Mouse (Mus musculus): ENCODE measurements around the gene Golph3l. TPM values are rescaled to one million over a fixed set of nuclear protein-coding genes. Genes with fewer than 3 reads are reported as not detected.

Gene Golph3l
- total RNA-seq, 1 experiment = 16.2 TPM

DNA sequence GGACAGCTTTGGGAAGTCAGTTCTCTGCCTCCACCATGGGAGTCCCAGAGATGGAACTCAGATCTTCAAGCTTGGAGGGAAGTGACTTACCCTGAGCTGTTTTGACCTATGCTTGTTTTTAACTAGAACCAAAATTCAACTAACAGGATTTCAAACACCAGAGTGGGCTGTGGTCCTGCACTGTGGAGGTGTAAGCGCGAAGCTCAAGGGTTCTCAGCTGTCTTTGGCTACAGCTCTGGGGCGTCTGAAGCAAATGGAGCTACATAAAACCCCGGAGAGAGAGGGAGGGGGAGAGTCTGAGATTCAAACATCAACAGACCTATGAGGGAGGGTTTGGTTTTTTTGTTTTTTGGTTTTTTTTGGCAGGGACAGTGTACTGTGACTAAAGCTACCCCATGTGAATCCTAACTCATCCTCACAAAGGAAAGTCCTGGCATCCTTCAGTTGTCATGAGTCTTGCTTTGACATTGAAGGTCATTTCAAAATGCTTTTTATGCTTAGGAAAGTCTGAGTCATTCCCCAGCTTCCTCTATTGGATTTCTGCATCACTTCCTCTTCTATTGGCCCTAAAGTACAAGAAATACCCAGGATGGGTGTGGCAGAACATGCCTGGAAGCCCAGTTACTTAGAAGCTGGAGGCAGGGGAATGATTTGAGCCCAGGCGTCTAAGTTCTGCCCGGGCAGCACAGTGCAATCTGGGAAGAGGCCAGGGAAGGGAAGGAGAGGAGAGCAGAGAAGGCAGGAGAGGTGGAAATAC, 61.7 kb downstream of the Golph3l start:
- TF ChIP-seq HCFC1 (IDR thresholded peaks at IDR 0.05; ENCODE audit: borderline replicate concordance, insufficient read depth, low read length) (no peak), ZC3H11A (IDR thresholded peaks at IDR 0.05; ENCODE audit: borderline replicate concordance, low read depth, low read length) (no peak), MAFK (IDR thresholded peaks at IDR 0.05; ENCODE audit: insufficient read depth, low read depth, low read length) (peak; percentile 76), ZNF384 (IDR thresholded peaks at IDR 0.05; ENCODE audit: low read depth, low read length) (peak; percentile 68; the same call in 1 of the 2 replicates), CHD2 (IDR thresholded peaks at IDR 0.05; ENCODE audit: low read depth, low read length) (no peak)
- no peaks in the 10 kb centered on the region for H3K9me3 ChIP-seq (ENCODE audit: control insufficient read depth, insufficient read depth, low read depth, low read length)
- H3K27ac ChIP-seq (ENCODE audit: insufficient read depth, low read depth, low read length, poor library complexity, severe bottlenecking) = peak overlapping the region; percentile 99
- in situ Hi-C loops (cut with MboI; ENCODE audit: low sequenced_read_pairs in 2 of 2, unreplicated experiment in 2 of 2) = no loop called here
- H3K4me3 ChIP-seq (ENCODE audit: insufficient read depth in 1 of 2, low read depth in 1 of 2, low read length in 2 of 2, poor library complexity in 1 of 2, severe bottlenecking in 1 of 2) = peak overlapping the region in 1 of 2 experiments; percentile 9; a peak in 2 of 4 replicates
- DNase-seq (ENCODE audit: low read depth, low spot score) = no peak
- H3K9ac ChIP-seq (ENCODE audit: insufficient read depth, low read depth, low read length, poor library complexity, severe bottlenecking) = peak overlapping the region; percentile 72
- peaks cover 16 to 29% of the 10 kb centered on the region in 2 experiments; a peak in 3 of 4 replicates for H3K4me1 ChIP-seq (ENCODE audit: control insufficient read depth in 2 of 2, insufficient read depth in 2 of 2, low read length in 2 of 2, poor library complexity in 1 of 2)
- no peaks in the 10 kb centered on the region for H3K36me3 ChIP-seq (ENCODE audit: control insufficient read depth, insufficient read depth, low read length, poor library complexity, severe bottlenecking)

DNA sequence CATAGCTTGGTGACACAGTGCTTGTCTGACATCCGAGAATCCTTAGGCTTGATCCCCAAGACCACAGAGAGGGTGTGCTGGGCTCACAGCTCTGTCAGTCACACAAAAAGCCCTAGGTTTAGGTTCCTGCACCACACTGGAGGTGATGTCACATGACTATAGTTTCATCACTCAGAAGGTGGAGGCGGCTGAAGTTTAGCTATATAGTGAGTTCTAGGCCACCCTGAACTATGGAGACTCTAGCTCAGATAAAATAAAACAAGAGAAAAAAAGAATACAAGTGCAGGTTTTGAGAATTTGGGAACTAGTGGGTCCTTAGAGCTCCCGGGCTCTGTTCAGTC, 62.3 kb downstream of the Golph3l start:
- Histone ChIP-seq H3K4me3 (ENCODE audit: insufficient read depth in 1 of 2, low read depth in 1 of 2, low read length in 2 of 2, poor library complexity in 1 of 2, severe bottlenecking in 1 of 2) (peak overlapping the region in 1 of 2 experiments; percentile 9; a peak in 2 of 4 replicates), H3K9me3 (ENCODE audit: control insufficient read depth, insufficient read depth, low read depth, low read length) (no peaks in the 10 kb centered on the region), H3K36me3 (ENCODE audit: control insufficient read depth, insufficient read depth, low read length, poor library complexity, severe bottlenecking) (no peaks in the 10 kb centered on the region), H3K4me1 (ENCODE audit: control insufficient read depth in 2 of 2, insufficient read depth in 2 of 2, low read length in 2 of 2, poor library complexity in 1 of 2) (peaks cover 16 to 29% of the 10 kb centered on the region in 2 experiments; a peak in 3 of 4 replicates), H3K9ac (ENCODE audit: insufficient read depth, low read depth, low read length, poor library complexity, severe bottlenecking) (peak overlapping the region; percentile 72), H3K27ac (ENCODE audit: insufficient read depth, low read depth, low read length, poor library complexity, severe bottlenecking) (peak overlapping the region; percentile 99)
- in situ Hi-C loops (cut with MboI; ENCODE audit: low sequenced_read_pairs in 2 of 2, unreplicated experiment in 2 of 2) = no loop called here
- DNase-seq (ENCODE audit: low read depth, low spot score) = no peak
- no peak for TF ChIP-seq MAFK (IDR thresholded peaks at IDR 0.05; ENCODE audit: insufficient read depth, low read depth, low read length)
- TF ChIP-seq HCFC1 (IDR thresholded peaks at IDR 0.05; ENCODE audit: borderline replicate concordance, insufficient read depth, low read length) = no peak
- TF ChIP-seq CHD2 (IDR thresholded peaks at IDR 0.05; ENCODE audit: low read depth, low read length) = no peak
- TF ChIP-seq ZC3H11A (IDR thresholded peaks at IDR 0.05; ENCODE audit: borderline replicate concordance, low read depth, low read length) = no peak
- TF ChIP-seq ZNF384 (IDR thresholded peaks at IDR 0.05; ENCODE audit: low read depth, low read length) = no peak

DNA sequence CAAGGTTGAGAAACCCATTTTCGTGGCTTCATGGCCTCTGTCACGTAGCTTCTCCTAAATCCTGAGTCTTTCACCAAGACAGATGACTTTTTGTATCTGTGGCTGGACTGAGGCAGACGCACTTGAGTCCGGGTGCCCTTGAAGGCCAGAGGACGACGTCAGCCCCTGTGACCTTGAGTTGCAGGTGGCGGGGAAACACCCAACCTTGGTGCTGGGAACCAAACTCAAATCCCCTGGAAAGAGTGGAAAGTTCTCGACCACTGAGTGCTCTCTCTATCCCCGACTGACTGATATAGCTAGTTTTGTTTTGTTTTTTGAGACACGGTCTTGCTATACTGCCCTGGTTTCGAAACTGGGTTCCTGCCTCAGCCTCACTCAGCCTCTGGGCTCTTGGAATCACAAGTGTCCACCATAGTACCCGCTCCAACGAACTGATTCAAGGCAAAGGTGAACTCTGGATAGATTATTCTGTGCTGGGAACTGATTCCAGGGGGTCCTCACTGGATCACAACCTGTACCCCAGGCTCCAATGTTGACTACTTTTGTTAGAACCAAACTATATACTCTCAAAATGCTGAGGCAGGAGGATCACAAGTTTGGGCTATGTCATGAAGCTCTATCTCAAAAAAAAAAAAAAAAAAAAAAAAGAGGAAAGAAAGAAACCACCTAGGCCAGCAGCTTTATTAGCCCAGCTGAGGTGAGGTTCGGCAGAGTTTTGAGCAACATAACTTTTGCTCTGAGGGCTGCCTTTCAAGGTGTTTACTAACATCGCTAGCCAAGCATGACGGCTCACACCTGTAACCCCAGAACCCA, 62.9 kb downstream of the Golph3l start:
- peak overlapping the region; percentile 4 to 41; a peak in 3 of 4 replicates for H3K4me3 ChIP-seq (ENCODE audit: insufficient read depth in 1 of 2, low read depth in 1 of 2, low read length in 2 of 2, poor library complexity in 1 of 2, severe bottlenecking in 1 of 2)

DNA sequence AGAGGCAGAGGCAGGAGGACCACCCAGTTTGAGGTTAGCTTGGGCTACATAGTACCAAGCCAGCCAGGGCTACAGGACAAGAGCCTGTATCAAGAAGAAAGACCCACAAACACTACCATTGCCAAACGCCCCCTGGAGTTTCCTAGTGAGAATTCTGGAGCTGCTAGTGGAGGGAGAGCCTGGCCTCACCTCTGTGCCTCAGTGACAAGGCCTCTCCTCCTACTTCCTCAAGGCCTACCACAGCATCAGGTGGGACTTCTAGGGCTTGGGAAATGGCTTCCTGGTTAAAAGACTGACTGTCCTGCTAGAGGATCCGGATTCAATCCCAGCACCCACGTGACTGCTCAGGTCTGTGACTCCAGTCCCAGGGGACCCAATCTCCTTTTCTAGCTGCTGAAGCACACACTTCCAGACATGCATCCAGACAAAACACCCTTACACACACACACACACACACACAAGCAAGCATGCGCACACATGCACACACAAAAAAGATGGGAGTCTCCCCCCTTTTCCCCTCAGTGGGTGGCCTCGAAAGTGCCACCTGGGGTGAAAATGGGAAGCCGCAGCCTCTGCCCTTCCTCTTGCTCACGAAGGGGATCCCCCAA, 63.6 kb downstream of the Golph3l start:
- Histone ChIP-seq H3K4me3 (ENCODE audit: insufficient read depth in 1 of 2, low read depth in 1 of 2, low read length in 2 of 2, poor library complexity in 1 of 2, severe bottlenecking in 1 of 2) (peak overlapping the region; percentile 4 to 41; a peak in 3 of 4 replicates), H3K9me3 (ENCODE audit: control insufficient read depth, insufficient read depth, low read depth, low read length) (no peaks in the 10 kb centered on the region), H3K27ac (ENCODE audit: insufficient read depth, low read depth, low read length, poor library complexity, severe bottlenecking) (peak overlapping the region; percentile 99), H3K9ac (ENCODE audit: insufficient read depth, low read depth, low read length, poor library complexity, severe bottlenecking) (peak overlapping the region; percentile 72), H3K36me3 (ENCODE audit: control insufficient read depth, insufficient read depth, low read length, poor library complexity, severe bottlenecking) (no peaks in the 10 kb centered on the region), H3K4me1 (ENCODE audit: control insufficient read depth in 2 of 2, insufficient read depth in 2 of 2, low read length in 2 of 2, poor library complexity in 1 of 2) (peaks cover 16 to 28% of the 10 kb centered on the region in 2 experiments; a peak in 3 of 4 replicates)
- in situ Hi-C loops (cut with MboI; ENCODE audit: low sequenced_read_pairs in 2 of 2, unreplicated experiment in 2 of 2) = no loop called here
- no peak for DNase-seq (ENCODE audit: low read depth, low spot score)
- no peak for TF ChIP-seq ZC3H11A (IDR thresholded peaks at IDR 0.05; ENCODE audit: borderline replicate concordance, low read depth, low read length)
- TF ChIP-seq MAFK (IDR thresholded peaks at IDR 0.05; ENCODE audit: insufficient read depth, low read depth, low read length) = no peak
- TF ChIP-seq HCFC1 (IDR thresholded peaks at IDR 0.05; ENCODE audit: borderline replicate concordance, insufficient read depth, low read length) = no peak
- TF ChIP-seq CHD2 (IDR thresholded peaks at IDR 0.05; ENCODE audit: low read depth, low read length) = no peak
- no peak for TF ChIP-seq ZNF384 (IDR thresholded peaks at IDR 0.05; ENCODE audit: low read depth, low read length)

More for the DNA sequence above, 62.9 kb downstream of the Golph3l start:
- peak; percentile 65 for TF ChIP-seq ZNF384 (IDR thresholded peaks at IDR 0.05; ENCODE audit: low read depth, low read length)
- no peak for TF ChIP-seq CHD2 (IDR thresholded peaks at IDR 0.05; ENCODE audit: low read depth, low read length)
- no peak for TF ChIP-seq MAFK (IDR thresholded peaks at IDR 0.05; ENCODE audit: insufficient read depth, low read depth, low read length)
- H3K36me3 ChIP-seq (ENCODE audit: control insufficient read depth, insufficient read depth, low read length, poor library complexity, severe bottlenecking) = no peaks in the 10 kb centered on the region
- H3K9ac ChIP-seq (ENCODE audit: insufficient read depth, low read depth, low read length, poor library complexity, severe bottlenecking) = peak overlapping the region; percentile 72
- H3K9me3 ChIP-seq (ENCODE audit: control insufficient read depth, insufficient read depth, low read depth, low read length) = no peaks in the 10 kb centered on the region
- in situ Hi-C loops (cut with MboI; ENCODE audit: low sequenced_read_pairs in 2 of 2, unreplicated experiment in 2 of 2) = no loop called here
- H3K27ac ChIP-seq (ENCODE audit: insufficient read depth, low read depth, low read length, poor library complexity, severe bottlenecking) = peak overlapping the region; percentile 99
- DNase-seq (ENCODE audit: low read depth, low spot score) = no peak
- peaks cover 16 to 25% of the 10 kb centered on the region in 2 experiments; a peak in 3 of 4 replicates for H3K4me1 ChIP-seq (ENCODE audit: control insufficient read depth in 2 of 2, insufficient read depth in 2 of 2, low read length in 2 of 2, poor library complexity in 1 of 2)

All from ES-E14 (cell line).